Mouse (Mus musculus): Measurements from ENCODE around the gene Abca12. TPM values are rescaled to one million over a fixed set of nuclear protein-coding genes. Genes with fewer than 3 reads are reported as not detected.

Gene Abca12
- polyA plus RNA-seq, 1 experiment from 2014 or later: not detected

DNA sequence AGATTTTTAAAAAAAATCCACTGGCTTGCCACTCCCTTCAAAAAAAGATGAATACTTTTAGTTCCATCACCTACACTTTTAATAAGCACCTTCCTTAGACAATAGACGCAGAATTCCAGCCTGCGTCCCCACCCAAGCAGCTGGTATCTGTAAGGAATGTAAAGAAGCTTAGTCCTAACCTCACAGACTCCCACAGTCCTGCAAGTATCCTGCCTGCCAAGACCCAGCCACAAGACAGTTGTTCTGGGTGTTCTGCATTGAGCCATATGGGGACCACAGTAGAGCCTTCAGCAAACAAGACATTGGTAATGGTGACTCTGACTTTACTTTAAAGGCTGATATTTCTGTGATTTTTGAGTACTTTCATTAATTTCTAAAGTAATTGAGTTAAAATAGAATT, 22.2 kb downstream of the Abca12 start:
- no peak for ATAC-seq

DNA sequence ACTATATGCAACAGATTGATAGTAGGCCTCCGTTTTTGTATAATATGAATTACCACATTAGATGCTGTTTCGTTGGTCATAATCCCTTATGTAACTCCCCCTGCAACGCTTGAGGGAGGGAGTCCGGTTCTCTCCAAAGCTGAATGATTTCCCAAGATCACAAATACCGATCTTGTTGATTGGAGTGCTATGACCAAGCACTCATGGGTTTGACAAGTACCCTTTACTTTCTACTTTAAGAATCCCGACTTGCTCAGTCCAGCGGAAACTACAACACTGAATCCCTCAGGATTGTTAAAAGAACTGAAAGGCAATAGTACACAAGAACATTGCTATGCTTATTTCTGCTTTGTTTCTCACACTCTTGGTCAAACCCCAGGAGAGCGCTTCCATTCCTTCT, 28.1 kb downstream of the Abca12 start:
- 93% methylated on average over 8 of the region's 8 CpGs for WGBS
- Histone ChIP-seq H3K4me1 (replicated peaks) (no peaks in the 10 kb centered on the region), H3K4me3 (replicated peaks) (no peak overlapping the region), H3K36me3 (no peaks in the 10 kb centered on the region), H3K27me3 (no peaks in the 10 kb centered on the region), H3K9me3 (no peaks in the 10 kb centered on the region), H3K9ac (replicated peaks) (no peak overlapping the region), H3K27ac (no peak overlapping the region), H3K4me2 (replicated peaks) (no peak overlapping the region)
- no peak for ATAC-seq

More for the DNA sequence above, 22.2 kb downstream of the Abca12 start:
- H3K27me3 ChIP-seq: no peaks in the 10 kb centered on the region
- H3K27ac ChIP-seq: no peak overlapping the region
- H3K4me1 ChIP-seq (replicated peaks): no peaks in the 10 kb centered on the region
- H3K4me3 ChIP-seq (replicated peaks): no peak overlapping the region
- H3K36me3 ChIP-seq: no peaks in the 10 kb centered on the region
- no peaks in the 10 kb centered on the region for H3K9me3 ChIP-seq
- H3K4me2 ChIP-seq (replicated peaks): no peak overlapping the region
- WGBS: 92% methylated on average over 2 of the region's 2 CpGs
- no peak overlapping the region for H3K9ac ChIP-seq (replicated peaks)

DNA sequence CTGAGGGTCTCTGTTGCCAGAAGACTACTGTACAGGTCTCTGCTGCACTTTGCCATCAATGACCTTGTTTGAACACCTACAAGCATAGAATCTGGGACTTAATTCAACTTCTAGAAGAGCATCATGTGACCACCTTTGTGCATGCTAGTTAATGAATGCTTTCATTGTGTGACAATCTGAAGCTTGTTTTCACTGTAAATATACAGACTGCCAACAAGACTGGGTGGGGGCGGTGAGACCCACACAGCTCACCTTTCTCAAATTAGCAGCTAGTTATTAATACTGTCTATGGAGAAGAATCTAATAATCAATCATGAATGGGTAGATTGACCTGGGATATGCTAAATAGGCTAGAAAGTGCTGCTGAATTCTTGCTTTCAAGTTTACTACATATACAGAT, 30.6 kb downstream of the Abca12 start:
- Histone ChIP-seq H3K36me3 (no peaks in the 10 kb centered on the region), H3K27ac (no peak overlapping the region), H3K4me3 (replicated peaks) (no peak overlapping the region), H3K4me1 (replicated peaks) (no peaks in the 10 kb centered on the region), H3K9me3 (no peaks in the 10 kb centered on the region), H3K27me3 (no peaks in the 10 kb centered on the region), H3K9ac (replicated peaks) (no peak overlapping the region), H3K4me2 (replicated peaks) (no peak overlapping the region)
- 97% methylated on average over 1 of the region's 1 CpGs for WGBS
- no peak for ATAC-seq

DNA sequence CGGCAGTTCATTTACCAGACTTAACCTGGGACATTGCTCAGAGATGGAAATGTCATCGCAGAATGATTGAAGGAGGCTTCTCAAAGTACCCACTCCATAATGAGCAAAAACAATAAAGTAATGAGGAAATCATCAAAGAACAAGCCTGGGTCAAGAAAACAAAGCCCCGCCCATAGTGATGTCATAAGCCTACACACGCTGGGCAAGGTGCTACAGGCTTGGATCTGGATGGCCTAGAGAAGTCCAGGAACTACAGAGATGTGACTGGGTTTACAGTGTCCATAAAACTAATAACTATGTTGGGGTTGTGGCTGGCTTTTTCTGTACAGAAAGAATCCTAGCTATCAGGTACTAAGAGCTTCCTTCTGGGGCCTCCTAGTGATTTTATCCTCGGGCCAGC, 41.6 kb downstream of the Abca12 start:
- no peak overlapping the region for H3K4me2 ChIP-seq (replicated peaks)
- no peaks in the 10 kb centered on the region for H3K27me3 ChIP-seq
- 96% methylated on average over 5 of the region's 5 CpGs for WGBS
- no peak overlapping the region for H3K9ac ChIP-seq (replicated peaks)
- no peak overlapping the region for H3K4me3 ChIP-seq (replicated peaks)
- ATAC-seq: no peak
- no peak overlapping the region for H3K27ac ChIP-seq
- H3K9me3 ChIP-seq: no peaks in the 10 kb centered on the region
- H3K36me3 ChIP-seq: no peaks in the 10 kb centered on the region
- no peaks in the 10 kb centered on the region for H3K4me1 ChIP-seq (replicated peaks)

DNA sequence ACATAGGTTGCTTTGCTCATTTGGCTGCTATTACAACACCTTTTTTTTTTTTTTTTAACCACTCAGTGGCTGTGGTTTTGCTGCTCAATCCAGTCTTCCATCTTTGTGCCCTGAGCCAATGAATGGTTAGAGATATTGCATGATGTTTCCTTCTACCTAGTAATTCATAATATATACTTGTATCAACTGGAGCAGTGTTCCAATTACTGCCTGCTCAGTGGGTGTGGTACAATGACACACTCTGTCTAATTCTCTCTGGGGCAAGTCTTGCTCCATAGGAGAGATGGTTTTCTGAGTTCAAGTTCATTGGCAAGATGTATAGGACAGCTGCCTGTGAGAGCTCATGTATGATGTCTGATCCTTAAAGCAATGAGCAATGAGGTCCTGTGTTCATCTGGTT, 44.4 kb downstream of the Abca12 start:
- H3K9ac ChIP-seq (replicated peaks): no peak overlapping the region

DNA sequence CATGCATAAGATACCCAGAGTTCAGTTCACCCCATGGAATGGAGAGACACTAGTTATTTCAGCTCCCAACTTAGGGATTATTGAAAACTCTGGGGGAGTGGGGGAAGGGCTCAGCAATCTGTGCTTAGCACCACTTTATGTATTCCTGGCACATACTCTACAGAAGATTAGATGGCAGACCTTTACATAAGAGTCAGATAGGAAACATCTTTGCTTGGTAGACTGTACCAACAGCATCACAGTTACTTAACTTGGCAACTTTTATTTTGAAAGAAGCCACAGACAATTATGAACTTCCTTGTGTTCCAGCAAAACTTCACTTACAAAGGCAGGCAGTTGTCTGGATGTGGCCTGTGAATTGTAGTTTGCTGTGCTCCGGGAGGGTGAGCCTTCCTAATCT, 46.9 kb downstream of the Abca12 start:
- Histone ChIP-seq H3K27me3 (no peaks in the 10 kb centered on the region), H3K9ac (replicated peaks) (no peak overlapping the region), H3K36me3 (no peaks in the 10 kb centered on the region), H3K4me1 (replicated peaks) (no peaks in the 10 kb centered on the region), H3K9me3 (no peaks in the 10 kb centered on the region), H3K4me2 (replicated peaks) (no peak overlapping the region), H3K27ac (no peak overlapping the region), H3K4me3 (replicated peaks) (no peak overlapping the region)
- 65% methylated on average over 1 of the region's 1 CpGs for WGBS
- ATAC-seq: no peak

More for the DNA sequence above, 44.4 kb downstream of the Abca12 start:
- Histone ChIP-seq H3K27me3 (no peaks in the 10 kb centered on the region), H3K27ac (no peak overlapping the region), H3K4me2 (replicated peaks) (no peak overlapping the region), H3K4me3 (replicated peaks) (no peak overlapping the region), H3K4me1 (replicated peaks) (no peaks in the 10 kb centered on the region), H3K9me3 (no peaks in the 10 kb centered on the region), H3K36me3 (no peaks in the 10 kb centered on the region)
- no peak for ATAC-seq

DNA sequence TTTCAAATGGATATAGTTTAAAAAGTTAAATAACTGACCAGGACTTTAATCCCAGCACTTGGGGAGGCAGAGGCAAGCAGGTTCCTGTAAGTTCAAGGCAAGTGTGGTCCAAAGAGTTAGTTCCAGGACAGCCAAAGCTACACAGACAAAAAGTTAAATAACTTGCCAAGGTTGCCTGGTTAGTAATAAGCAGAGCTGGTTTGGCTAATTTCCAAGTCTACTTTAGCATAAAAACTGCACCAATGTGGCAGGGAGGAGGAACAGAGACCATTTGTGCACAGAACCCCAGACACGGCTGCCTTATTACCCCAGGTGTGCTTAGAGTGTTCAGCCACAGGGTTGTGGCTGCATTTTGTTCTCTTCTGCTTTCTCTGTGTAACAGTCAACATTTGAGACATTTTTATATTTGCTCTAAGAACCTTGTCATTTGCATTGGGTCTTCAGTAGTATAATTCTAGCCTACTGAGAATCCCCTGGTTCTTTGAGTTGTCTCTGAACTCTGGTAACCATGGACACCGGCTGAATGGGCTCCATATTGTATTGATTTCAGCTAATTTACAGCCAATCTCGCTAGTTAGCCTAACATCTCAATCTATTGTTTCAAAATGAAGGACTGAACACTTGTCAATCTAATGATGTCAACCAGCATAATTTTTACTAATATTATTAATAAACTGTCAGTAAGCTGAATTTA, 71.7 kb downstream of the Abca12 start:
- Histone ChIP-seq H3K4me1 (replicated peaks) (peaks cover 12% of the 10 kb centered on the region), H3K4me3 (replicated peaks) (no peak overlapping the region), H3K9me3 (no peaks in the 10 kb centered on the region), H3K9ac (replicated peaks) (no peak overlapping the region), H3K4me2 (replicated peaks) (no peak overlapping the region), H3K36me3 (no peaks in the 10 kb centered on the region), H3K27ac (no peak overlapping the region), H3K27me3 (no peaks in the 10 kb centered on the region)
- no peak for ATAC-seq
- 42% methylated on average over 3 of the region's 3 CpGs for WGBS

DNA sequence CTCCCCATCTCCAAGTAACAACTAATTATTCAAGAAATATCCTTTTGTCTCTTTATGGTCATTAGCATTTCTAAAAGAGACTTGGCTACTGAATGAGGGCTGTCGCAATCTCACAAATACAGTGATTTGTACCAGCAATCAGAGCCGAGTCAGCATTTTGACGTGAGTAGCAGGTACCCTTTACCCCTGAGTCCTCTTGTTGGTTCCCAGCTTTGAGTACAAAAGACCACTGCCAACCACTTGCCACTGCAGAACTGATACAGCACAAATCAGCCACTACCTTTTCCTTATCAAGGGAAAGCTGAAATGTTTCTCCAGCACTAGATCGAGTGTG, 72.5 kb downstream of the Abca12 start:
- Histone ChIP-seq H3K27me3 (no peaks in the 10 kb centered on the region), H3K9me3 (no peaks in the 10 kb centered on the region), H3K4me2 (replicated peaks) (no peak overlapping the region), H3K27ac (no peak overlapping the region), H3K4me1 (replicated peaks) (peaks cover 12% of the 10 kb centered on the region), H3K9ac (replicated peaks) (no peak overlapping the region), H3K36me3 (no peaks in the 10 kb centered on the region), H3K4me3 (replicated peaks) (no peak overlapping the region)
- 48% methylated on average over 4 of the region's 4 CpGs for WGBS
- ATAC-seq: no peak

DNA sequence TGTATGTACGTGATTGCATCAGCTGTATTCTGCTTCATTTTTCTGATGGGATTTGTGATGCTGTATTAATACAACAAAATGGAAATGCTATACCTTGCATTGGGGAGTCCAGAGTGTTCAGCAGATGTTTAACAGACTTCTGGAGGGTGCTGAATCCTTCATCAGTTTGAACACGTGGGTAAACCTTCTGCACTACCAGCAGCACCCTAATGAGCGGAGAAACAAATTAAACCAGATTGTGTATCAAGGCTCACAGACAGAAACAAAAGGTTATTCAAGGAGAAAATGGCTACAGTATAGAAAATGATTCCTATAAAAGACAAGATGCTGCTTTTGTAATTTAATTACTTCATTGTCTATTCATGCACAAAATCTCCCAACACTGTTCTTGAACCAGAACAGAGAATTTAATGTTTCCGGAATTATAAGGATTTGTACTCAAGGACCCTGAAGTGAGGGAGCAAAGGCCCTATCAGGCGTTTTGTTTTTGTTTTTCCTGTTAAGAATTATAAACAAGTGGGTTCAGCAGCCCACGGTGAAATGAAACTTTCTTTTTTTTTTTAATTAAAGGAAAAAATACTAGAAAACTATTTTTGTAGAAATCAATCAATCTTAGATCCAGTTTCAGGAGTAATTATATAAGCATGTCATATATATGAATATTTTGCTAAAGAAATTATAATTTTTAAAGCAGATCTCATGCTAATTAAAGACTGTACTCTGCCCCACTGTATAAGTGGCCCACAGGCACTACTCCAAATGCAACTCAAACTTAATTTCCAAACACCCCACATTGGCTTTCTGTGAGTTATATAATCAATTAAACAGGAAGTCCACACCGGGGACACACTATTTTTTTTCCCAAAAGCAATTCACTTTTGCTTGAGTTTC, 73.1 kb downstream of the Abca12 start:
- Histone ChIP-seq H3K4me2 (replicated peaks) (no peak overlapping the region), H3K9ac (replicated peaks) (no peak overlapping the region), H3K4me3 (replicated peaks) (no peak overlapping the region), H3K9me3 (no peaks in the 10 kb centered on the region), H3K27me3 (no peaks in the 10 kb centered on the region), H3K27ac (no peak overlapping the region), H3K4me1 (replicated peaks) (peaks cover 12% of the 10 kb centered on the region), H3K36me3 (no peaks in the 10 kb centered on the region)
- 52% methylated on average over 7 of the region's 7 CpGs for WGBS
- 0 out of 2 replicates have a peak, but pooled peaks have one; percentile 34 for ATAC-seq

DNA sequence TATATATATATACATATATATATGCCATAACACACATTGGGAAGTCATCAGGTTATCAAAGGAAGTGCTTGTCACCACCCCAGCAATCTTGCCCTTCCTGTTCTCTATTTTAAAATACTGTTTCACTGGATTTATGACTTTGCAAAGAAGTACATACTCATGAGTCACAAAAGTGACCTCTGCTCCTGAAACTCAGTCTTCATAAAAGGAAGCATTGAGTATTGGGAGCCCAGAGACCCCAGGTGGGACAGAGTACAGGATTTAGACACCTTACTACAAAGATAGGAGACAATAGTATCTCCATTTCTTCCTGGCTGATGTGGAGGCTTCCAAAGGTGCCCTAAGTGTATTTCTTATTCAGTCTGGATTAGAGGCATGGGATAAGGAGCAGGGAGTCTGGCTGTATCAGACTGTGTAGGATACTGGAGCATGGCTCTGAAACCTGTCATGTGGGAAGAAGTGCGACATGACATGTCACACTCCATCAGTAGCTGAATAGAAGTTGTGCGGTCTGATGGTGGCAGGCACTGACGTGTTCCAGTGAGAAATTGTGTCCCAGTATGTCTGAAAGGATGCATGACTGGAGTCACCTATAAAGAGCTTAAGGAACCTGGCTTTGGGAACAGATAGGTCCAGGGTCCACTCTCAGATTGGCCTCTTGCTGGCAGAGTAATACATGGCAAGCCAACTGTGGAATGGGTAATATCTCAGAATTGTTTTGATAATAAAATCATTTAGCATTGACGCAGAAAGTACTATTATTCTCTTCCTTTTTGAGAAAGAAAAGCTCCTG, 76.0 kb downstream of the Abca12 start:
- H3K27me3 ChIP-seq: no peaks in the 10 kb centered on the region
- no peaks in the 10 kb centered on the region for H3K9me3 ChIP-seq
- no peaks in the 10 kb centered on the region for H3K36me3 ChIP-seq
- H3K4me1 ChIP-seq (replicated peaks): peaks cover 12% of the 10 kb centered on the region
- H3K4me2 ChIP-seq (replicated peaks): no peak overlapping the region
- WGBS: 93% methylated on average over 4 of the region's 4 CpGs
- no peak overlapping the region for H3K4me3 ChIP-seq (replicated peaks)
- H3K9ac ChIP-seq (replicated peaks): no peak overlapping the region
- no peak overlapping the region for H3K27ac ChIP-seq
- no peak for ATAC-seq

DNA sequence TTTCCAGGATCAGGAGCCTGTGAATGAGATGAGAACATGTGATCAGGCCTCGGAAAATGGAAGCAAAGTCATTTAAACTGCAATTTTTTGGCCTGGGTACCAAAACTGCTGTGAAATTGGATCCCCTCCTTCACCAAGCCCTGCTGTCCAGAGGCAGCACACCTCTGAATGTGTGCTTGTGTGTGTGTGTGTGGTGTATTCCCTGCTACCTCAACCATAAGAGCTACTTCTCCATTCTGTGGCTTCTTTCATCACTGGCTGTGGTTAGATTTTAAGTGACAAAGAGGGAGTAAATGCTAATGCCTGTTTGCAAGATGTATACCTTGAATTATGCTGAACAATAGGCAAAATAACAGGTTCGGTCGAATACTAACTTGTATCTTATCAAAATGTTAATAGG, 84.4 kb downstream of the Abca12 start:
- Histone ChIP-seq H3K4me3 (replicated peaks) (no peak overlapping the region), H3K9ac (replicated peaks) (no peak overlapping the region), H3K4me1 (replicated peaks) (no peaks in the 10 kb centered on the region), H3K27ac (no peak overlapping the region), H3K27me3 (no peaks in the 10 kb centered on the region), H3K36me3 (no peaks in the 10 kb centered on the region), H3K9me3 (no peaks in the 10 kb centered on the region), H3K4me2 (replicated peaks) (no peak overlapping the region)
- 89% methylated on average over 3 of the region's 3 CpGs for WGBS
- no peak for ATAC-seq

DNA sequence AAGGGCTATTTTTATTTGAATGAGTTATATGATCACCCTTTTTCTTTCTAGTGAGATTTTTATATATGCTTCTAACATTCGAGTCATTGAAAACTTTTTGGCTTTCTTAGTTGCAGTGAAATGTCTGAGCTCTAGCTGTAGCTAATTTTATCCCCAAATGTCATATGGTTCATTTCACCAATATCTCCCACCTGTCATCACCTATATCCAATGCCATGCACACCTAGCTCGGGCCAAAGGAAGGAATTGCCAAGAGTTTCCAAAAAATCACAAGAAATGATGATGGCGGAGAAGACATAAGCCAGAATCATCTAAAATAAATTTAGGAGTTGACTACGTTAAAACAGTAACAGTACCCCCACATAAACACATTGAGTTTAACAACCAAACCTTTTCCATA, 102.5 kb downstream of the Abca12 start:
- no peaks in the 10 kb centered on the region for H3K27me3 ChIP-seq
- H3K4me3 ChIP-seq (replicated peaks): no peak overlapping the region
- H3K4me2 ChIP-seq (replicated peaks): no peak overlapping the region
- H3K27ac ChIP-seq: no peak overlapping the region
- no peaks in the 10 kb centered on the region for H3K4me1 ChIP-seq (replicated peaks)
- H3K36me3 ChIP-seq: no peaks in the 10 kb centered on the region
- no peak for ATAC-seq
- H3K9me3 ChIP-seq: no peaks in the 10 kb centered on the region
- H3K9ac ChIP-seq (replicated peaks): no peak overlapping the region
- 93% methylated on average over 4 of the region's 4 CpGs for WGBS
